Comparison of ENCODE assay signal across 20 mouse cellular contexts in the genomic region with DNA sequence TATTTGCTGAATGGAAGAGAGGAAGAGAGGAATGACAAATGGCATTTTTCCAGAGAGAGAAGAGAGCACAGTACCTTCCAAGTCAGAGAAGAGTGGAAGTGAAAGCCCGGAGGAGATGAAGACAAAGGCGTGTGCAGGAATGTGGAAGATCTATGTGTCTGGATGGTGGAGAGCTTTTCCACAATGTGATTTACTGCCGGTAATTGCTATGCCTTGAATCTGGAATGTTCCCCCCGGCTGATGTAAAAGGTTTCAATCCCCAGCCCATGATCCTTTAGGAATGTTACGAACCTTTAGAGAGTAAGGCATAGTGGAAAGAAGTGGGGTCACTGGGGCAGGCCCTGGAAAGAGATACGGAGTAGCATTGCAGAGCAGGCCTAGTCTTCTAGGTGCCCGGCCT. TPM values are rescaled to one million over a fixed set of nuclear protein-coding genes. Genes with fewer than 3 reads are reported as not detected.
DNase-seq lines count a peak whose midpoint lies in the region; ATAC-seq and TF ChIP-seq lines count a peak whose summit lies in the region.
"Had no signal": no experiment of that assay in that cellular context is flagged by ENCODE, and none has a peak within 500 bp of the region (broad histone marks: within the 10 kb centered on the region; RNA-seq: fewer than 3 reads in every experiment).

No protein-coding gene starts in this region.

- no peaks in the 10 kb centered on the region for H3K4me1 ChIP-seq in limb, embryonic 14.5 days (ENCODE audit: control insufficient read depth, insufficient read depth, low read length)
- H3K4me1 ChIP-seq in limb, embryonic 10.5 days = 0 out of 2 replicates have a peak, but pooled peaks cover 3% of the 10 kb centered on the region
- no peaks in the 10 kb centered on the region for H3K4me1 ChIP-seq in midbrain, embryonic 13.5 days (replicated peaks)
- H3K4me1 ChIP-seq: embryonic facial prominence, embryonic 10.5 days; embryonic facial prominence, embryonic 12.5 days; forebrain, embryonic 13.5 days; forebrain, embryonic 15.5 days had no signal

- no peak overlapping the region for H3K4me2 ChIP-seq in limb, embryonic 14.5 days (replicated peaks; ENCODE audit: low read depth, low read length, severe bottlenecking)
- no peak overlapping the region for H3K4me2 ChIP-seq in midbrain, embryonic 13.5 days (replicated peaks)
- H3K4me2 ChIP-seq: embryonic facial prominence, embryonic 12.5 days; forebrain, embryonic 13.5 days; forebrain, embryonic 15.5 days had no signal

- no peak overlapping the region for H3K9ac ChIP-seq in limb, embryonic 14.5 days (ENCODE audit: low read depth, low read length, severe bottlenecking)
- H3K9ac ChIP-seq in midbrain, embryonic 13.5 days (replicated peaks) = no peak overlapping the region
- H3K9ac ChIP-seq: embryonic facial prominence, embryonic 12.5 days; forebrain, embryonic 13.5 days; forebrain, embryonic 15.5 days; forebrain, postnatal 0 days had no signal

- ATAC-seq in limb, embryonic 14.5 days (ENCODE audit: low FRiP score, low read depth) = no peak
- no peak for ATAC-seq in midbrain, embryonic 13.5 days
- ATAC-seq: forebrain, embryonic 13.5 days; forebrain, embryonic 15.5 days; forebrain, postnatal 0 days had no signal

- no peaks in the 10 kb centered on the region for H3K9me3 ChIP-seq in limb, embryonic 14.5 days (ENCODE audit: control insufficient read depth, low read length)
- no peaks in the 10 kb centered on the region for H3K9me3 ChIP-seq in limb, embryonic 10.5 days (replicated peaks)
- H3K9me3 ChIP-seq in midbrain, embryonic 13.5 days = no peaks in the 10 kb centered on the region
- H3K9me3 ChIP-seq: embryonic facial prominence, embryonic 10.5 days; embryonic facial prominence, embryonic 12.5 days; forebrain, embryonic 13.5 days; forebrain, embryonic 15.5 days had no signal

- H3K4me3 ChIP-seq in limb, embryonic 14.5 days (replicated peaks; ENCODE audit: low read length) = no peak overlapping the region
- H3K4me3 ChIP-seq in limb, embryonic 10.5 days = no peak overlapping the region
- H3K4me3 ChIP-seq in midbrain, embryonic 13.5 days (replicated peaks) = no peak overlapping the region
- H3K4me3 ChIP-seq: embryonic facial prominence, embryonic 10.5 days; embryonic facial prominence, embryonic 12.5 days; forebrain, embryonic 13.5 days; forebrain, embryonic 15.5 days had no signal

- no peak for TF ChIP-seq POLR2A in limb, embryonic 14.5 days (IDR thresholded peaks at IDR 0.05; ENCODE audit: borderline replicate concordance, extremely low read depth, insufficient read depth, insufficient read length)

- no peak overlapping the region for H3K27ac ChIP-seq in limb, embryonic 14.5 days (replicated peaks; ENCODE audit: low read depth, low read length)
- H3K27ac ChIP-seq in limb, embryonic 10.5 days = no peak overlapping the region
- H3K27ac ChIP-seq in midbrain, embryonic 13.5 days = no peak overlapping the region
- H3K27ac ChIP-seq: embryonic facial prominence, embryonic 10.5 days; embryonic facial prominence, embryonic 12.5 days; forebrain, embryonic 13.5 days; forebrain, embryonic 15.5 days had no signal

- WGBS in limb, embryonic 14.5 days = 53% methylated on average over 7 of the region's 7 CpGs
- 75% methylated on average over 7 of the region's 7 CpGs for WGBS in limb, embryonic 10.5 days
- whole genome bisulfite sequencing in midbrain, embryonic 13.5 days = 87% methylated on average over 7 of the region's 7 CpGs

- no peaks in the 10 kb centered on the region for H3K36me3 ChIP-seq in limb, embryonic 14.5 days (ENCODE audit: control insufficient read depth, insufficient read depth, low read length)
- no peaks in the 10 kb centered on the region for H3K36me3 ChIP-seq in limb, embryonic 10.5 days
- H3K36me3 ChIP-seq in midbrain, embryonic 13.5 days = no peaks in the 10 kb centered on the region
- H3K36me3 ChIP-seq: embryonic facial prominence, embryonic 10.5 days; embryonic facial prominence, embryonic 12.5 days; forebrain, embryonic 15.5 days had no signal

- H3K27me3 ChIP-seq in limb, embryonic 14.5 days (ENCODE audit: control insufficient read depth, insufficient read depth, low read length) = no peaks in the 10 kb centered on the region
- no peaks in the 10 kb centered on the region for H3K27me3 ChIP-seq in limb, embryonic 10.5 days (ENCODE audit: low read depth, poor library complexity, severe bottlenecking)
- no peaks in the 10 kb centered on the region for H3K27me3 ChIP-seq in midbrain, embryonic 13.5 days
- H3K27me3 ChIP-seq: embryonic facial prominence, embryonic 12.5 days; forebrain, embryonic 13.5 days; forebrain, embryonic 15.5 days had no signal

- DNase-seq in limb, embryonic 14.5 days (ENCODE audit: low spot score) = peak; percentile 52
- DNase-seq in limb, embryonic 10.5 days (ENCODE audit: low spot score) = no peak
- peak; percentile 11 for DNase-seq in ZHBTc4 (ENCODE audit: low read depth, low spot score)
- DNase-seq in mesoderm, embryonic 11.5 days (ENCODE audit: low read depth, low spot score) = peak; percentile 69
- DNase-seq in kidney, postnatal 4 days = no peak
- DNase-seq: adrenal gland, adult 2 months; adrenal gland, postnatal 10 days; adrenal gland, postnatal 25 days; cerebellum, adult 11-12 months; cerebellum, adult 2 months; cerebellum, adult 9-10 months; cerebellum, postnatal 10 days; cerebellum, postnatal 25 days; embryo, embryonic 11 days; forebrain, postnatal 0 days had no signal

RNA-seq across cellular contexts. Expression of gene Slc22a23, which starts 8.3 kb away (rescaled TPM):
- polyA plus RNA-seq in limb, embryonic 14.5 days (2012; rRNA removed) = 16.6 and 22.5 TPM in 2 replicates
- 6.4 and 8.5 TPM in 2 replicates for polyA plus RNA-seq in limb, embryonic 14.5 days (2014; fragmentation: Nextera tagmentation; extraction: Ambion mirVana)
- 1.7 and 1.8 TPM in 2 replicates for polyA plus RNA-seq in limb, embryonic 10.5 days (2016; fragmentation: Nextera tagmentation; extraction: Ambion mirVana)
- polyA plus RNA-seq in midbrain, embryonic 13.5 days (2015; fragmentation: Nextera tagmentation; extraction: Ambion mirVana) = 15.3 and 15.8 TPM in 2 replicates

Comparison
In these comparisons a context has a peak if more than half of its experiments do, and no peak if none do; other contexts are left out.
1. DNase-seq: peak in limb, embryonic 14.5 days (single experiment), ZHBTc4 (single experiment) and mesoderm, embryonic 11.5 days (single experiment); none in limb, embryonic 10.5 days (single experiment) and kidney, postnatal 4 days (0 of 2).